Mouse (Mus musculus): ENCODE measurements around the gene Mgme1. TPM values are rescaled to one million over a fixed set of nuclear protein-coding genes. Genes with fewer than 3 reads are reported as not detected.

Gene Mgme1
- polyA plus RNA-seq, 1 experiment from 2014 or later: 26.6 TPM

- Histone ChIP-seq H3K27ac (ENCODE audit: low read depth, low read length) (no peak overlapping the region), H3K4me3 (ENCODE audit: low read depth, low read length) (no peak overlapping the region), H3K9ac (ENCODE audit: low read depth, low read length) (no peak overlapping the region), H3K36me3 (ENCODE audit: control insufficient read depth, insufficient read depth, low read length) (no peaks in the 10 kb centered on the region), H3K4me2 (no peak overlapping the region), H3K9me3 (ENCODE audit: control insufficient read depth, low read length) (no peaks in the 10 kb centered on the region), H3K27me3 (replicated peaks; ENCODE audit: control insufficient read depth, insufficient read depth, low read length) (no peaks in the 10 kb centered on the region), H3K4me1 (replicated peaks; ENCODE audit: control insufficient read depth, insufficient read depth, low read length) (no peaks in the 10 kb centered on the region)
- ATAC-seq (replicated peaks; ENCODE audit: low FRiP score) (no peak), DNase-seq (ENCODE audit: low spot score) (no peak)
- 46% methylated on average over 5 of the region's 5 CpGs for WGBS
Observed at GRCm38 (mm10) chr2:144310273-144310672, 39.8 kb downstream of the Mgme1 start.

GRCm38 (mm10) chr2:144311372-144311771 lies 40.9 kb downstream of the Mgme1 start:
- Histone ChIP-seq H3K4me3 (ENCODE audit: low read depth, low read length) (no peak overlapping the region), H3K4me2 (no peak overlapping the region), H3K9me3 (ENCODE audit: control insufficient read depth, low read length) (no peaks in the 10 kb centered on the region), H3K4me1 (replicated peaks; ENCODE audit: control insufficient read depth, insufficient read depth, low read length) (no peaks in the 10 kb centered on the region), H3K9ac (ENCODE audit: low read depth, low read length) (no peak overlapping the region), H3K27ac (ENCODE audit: low read depth, low read length) (no peak overlapping the region), H3K36me3 (ENCODE audit: control insufficient read depth, insufficient read depth, low read length) (no peaks in the 10 kb centered on the region), H3K27me3 (replicated peaks; ENCODE audit: control insufficient read depth, insufficient read depth, low read length) (no peaks in the 10 kb centered on the region)
- ATAC-seq (replicated peaks; ENCODE audit: low FRiP score): no peak
- WGBS: 82% methylated on average over 2 of the region's 2 CpGs
- DNase-seq (ENCODE audit: low spot score): no peak

GRCm38 (mm10) chr2:144324218-144324617 lies 53.8 kb downstream of the Mgme1 start:
- DNase-seq (ENCODE audit: low spot score) (no peak), ATAC-seq (replicated peaks; ENCODE audit: low FRiP score) (no peak)
- no peaks in the 10 kb centered on the region for H3K36me3 ChIP-seq (ENCODE audit: control insufficient read depth, insufficient read depth, low read length)
- H3K9ac ChIP-seq (ENCODE audit: low read depth, low read length): no peak overlapping the region
- no peaks in the 10 kb centered on the region for H3K4me1 ChIP-seq (replicated peaks; ENCODE audit: control insufficient read depth, insufficient read depth, low read length)
- H3K9me3 ChIP-seq (ENCODE audit: control insufficient read depth, low read length): no peaks in the 10 kb centered on the region
- WGBS: 63% methylated on average over 3 of the region's 3 CpGs
- H3K4me2 ChIP-seq: no peak overlapping the region
- H3K4me3 ChIP-seq (ENCODE audit: low read depth, low read length): no peak overlapping the region
- no peak overlapping the region for H3K27ac ChIP-seq (ENCODE audit: low read depth, low read length)
- peaks cover 9% of the 10 kb centered on the region for H3K27me3 ChIP-seq (replicated peaks; ENCODE audit: control insufficient read depth, insufficient read depth, low read length)

- whole genome bisulfite sequencing: 7% methylated on average over 8 of the region's 10 CpGs
- DNase-seq (ENCODE audit: low spot score) (no peak), ATAC-seq (replicated peaks; ENCODE audit: low FRiP score) (no peak)
- Histone ChIP-seq H3K27me3 (replicated peaks; ENCODE audit: control insufficient read depth, insufficient read depth, low read length) (peaks cover 61% of the 10 kb centered on the region), H3K9me3 (ENCODE audit: control insufficient read depth, low read length) (no peaks in the 10 kb centered on the region), H3K27ac (ENCODE audit: low read depth, low read length) (no peak overlapping the region), H3K4me3 (ENCODE audit: low read depth, low read length) (no peak overlapping the region), H3K4me1 (replicated peaks; ENCODE audit: control insufficient read depth, insufficient read depth, low read length) (peaks cover 11% of the 10 kb centered on the region; the same call in 1 of the 2 replicates), H3K4me2 (peak overlapping the region; percentile 63), H3K36me3 (ENCODE audit: control insufficient read depth, insufficient read depth, low read length) (no peaks in the 10 kb centered on the region), H3K9ac (ENCODE audit: low read depth, low read length) (no peak overlapping the region)
Observed at GRCm38 (mm10) chr2:144329451-144329850, 59.0 kb downstream of the Mgme1 start.

GRCm38 (mm10) chr2:144329937-144330336 lies 59.5 kb downstream of the Mgme1 start:
- H3K27ac ChIP-seq (ENCODE audit: low read depth, low read length): no peak overlapping the region
- H3K4me3 ChIP-seq (ENCODE audit: low read depth, low read length): peak overlapping the region; percentile 53; the same call in 1 of the 2 replicates
- 7% methylated on average over 10 of the region's 10 CpGs for WGBS
- no peak for ATAC-seq (replicated peaks; ENCODE audit: low FRiP score)
- H3K9me3 ChIP-seq (ENCODE audit: control insufficient read depth, low read length): no peaks in the 10 kb centered on the region
- DNase-seq (ENCODE audit: low spot score): no peak
- H3K4me2 ChIP-seq: peak overlapping the region; percentile 63
- peaks cover 11% of the 10 kb centered on the region; the same call in 1 of the 2 replicates for H3K4me1 ChIP-seq (replicated peaks; ENCODE audit: control insufficient read depth, insufficient read depth, low read length)
- no peak overlapping the region for H3K9ac ChIP-seq (ENCODE audit: low read depth, low read length)
- no peaks in the 10 kb centered on the region for H3K36me3 ChIP-seq (ENCODE audit: control insufficient read depth, insufficient read depth, low read length)
- peaks cover 66% of the 10 kb centered on the region for H3K27me3 ChIP-seq (replicated peaks; ENCODE audit: control insufficient read depth, insufficient read depth, low read length)

GRCm38 (mm10) chr2:144330352-144330959 lies 60.0 kb downstream of the Mgme1 start:
- H3K4me2 ChIP-seq: peak overlapping the region; percentile 63
- no peak overlapping the region for H3K27ac ChIP-seq (ENCODE audit: low read depth, low read length)
- DNase-seq (ENCODE audit: low spot score) (peak; percentile 43), ATAC-seq (replicated peaks; ENCODE audit: low FRiP score) (no peak)
- no peaks in the 10 kb centered on the region for H3K36me3 ChIP-seq (ENCODE audit: control insufficient read depth, insufficient read depth, low read length)
- no peak overlapping the region; the same call in 1 of the 2 replicates for H3K9ac ChIP-seq (ENCODE audit: low read depth, low read length)
- peak overlapping the region; percentile 53 for H3K4me3 ChIP-seq (ENCODE audit: low read depth, low read length)
- WGBS: 1% methylated on average over 41 of the region's 41 CpGs
- H3K27me3 ChIP-seq (replicated peaks; ENCODE audit: control insufficient read depth, insufficient read depth, low read length): peaks cover 66% of the 10 kb centered on the region
- H3K9me3 ChIP-seq (ENCODE audit: control insufficient read depth, low read length): no peaks in the 10 kb centered on the region
- peaks cover 11% of the 10 kb centered on the region; the same call in 1 of the 2 replicates for H3K4me1 ChIP-seq (replicated peaks; ENCODE audit: control insufficient read depth, insufficient read depth, low read length)

Other genes with a start within 250 kb of the Mgme1 start
- gene Banf2, start 237.6 kb upstream of the Mgme1 start, polyA plus RNA-seq (2014; fragmentation: Nextera tagmentation; extraction: Ambion mirVana): not detected in 2 replicates
- gene Snx5, start 243 bp downstream of the Mgme1 start, polyA plus RNA-seq (2014; fragmentation: Nextera tagmentation; extraction: Ambion mirVana): 168 and 171 TPM in 2 replicates
- 0.14 TPM in 1 of 2 replicates, not detected in the other for gene Ovol2, start 61.5 kb downstream of the Mgme1 start, polyA plus RNA-seq (2014; fragmentation: Nextera tagmentation; extraction: Ambion mirVana)
- gene Kat14, start 98.3 kb downstream of the Mgme1 start, polyA plus RNA-seq (2014; fragmentation: Nextera tagmentation; extraction: Ambion mirVana): 33.5 and 34.8 TPM in 2 replicates
- gene Pet117, start 98.3 kb downstream of the Mgme1 start, polyA plus RNA-seq (2014; fragmentation: Nextera tagmentation; extraction: Ambion mirVana): 0.40 and 0.80 TPM in 2 replicates

Measured in liver, embryonic 11.5 days (tissue).